Mouse (Mus musculus): ENCODE results near the gene Ccdc28a. TPM values are rescaled to one million over a fixed set of nuclear protein-coding genes. Genes with fewer than 3 reads are reported as not detected.

Gene Ccdc28a
- polyA plus RNA-seq, 1 experiment from 2014 or later, result 8.9 TPM

DNA sequence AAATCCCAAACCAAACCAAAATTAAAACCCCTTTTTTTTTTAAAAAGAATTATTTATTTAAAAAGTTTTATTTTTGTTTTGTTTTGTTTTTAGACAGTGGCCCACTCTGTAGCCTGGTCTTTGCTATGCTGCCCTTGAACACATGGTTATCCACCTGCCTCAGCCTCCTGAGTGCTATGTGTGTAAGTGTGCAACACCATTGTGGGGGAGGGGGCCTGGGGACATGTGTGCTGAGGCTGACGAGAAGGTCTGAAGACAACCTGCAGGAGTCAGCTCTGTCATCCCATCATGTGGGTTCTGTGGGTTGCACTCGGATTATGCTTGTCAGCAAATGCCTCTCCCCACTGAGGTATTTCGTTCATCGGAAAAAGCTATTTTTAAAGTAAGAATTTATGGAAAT lies 45.3 kb downstream of the Ccdc28a start:
- peaks cover 6% of the 10 kb centered on the region; the same call in 1 of the 2 replicates for H3K4me1 ChIP-seq (ENCODE audit: control insufficient read depth, insufficient read depth, low read length)
- H3K27ac ChIP-seq (ENCODE audit: low read depth, low read length), result no peak overlapping the region
- H3K9me3 ChIP-seq (replicated peaks; ENCODE audit: control insufficient read depth, low read length), result no peaks in the 10 kb centered on the region
- no peaks in the 10 kb centered on the region for H3K36me3 ChIP-seq (ENCODE audit: control insufficient read depth, insufficient read depth, low read length)
- no peaks in the 10 kb centered on the region for H3K27me3 ChIP-seq (ENCODE audit: control insufficient read depth, insufficient read depth, low read length)
- WGBS (ENCODE audit: insufficient replicate concordance), result 61% methylated on average over 4 of the region's 4 CpGs
- no peak overlapping the region for H3K4me3 ChIP-seq (ENCODE audit: low read depth, low read length)
- no peak overlapping the region for H3K4me2 ChIP-seq
- ATAC-seq (replicated peaks; ENCODE audit: insufficient number of reproducible peaks, low FRiP score, low TSS enrichment), result no peak
- no peak overlapping the region for H3K9ac ChIP-seq (ENCODE audit: low read depth, low read length)

DNA sequence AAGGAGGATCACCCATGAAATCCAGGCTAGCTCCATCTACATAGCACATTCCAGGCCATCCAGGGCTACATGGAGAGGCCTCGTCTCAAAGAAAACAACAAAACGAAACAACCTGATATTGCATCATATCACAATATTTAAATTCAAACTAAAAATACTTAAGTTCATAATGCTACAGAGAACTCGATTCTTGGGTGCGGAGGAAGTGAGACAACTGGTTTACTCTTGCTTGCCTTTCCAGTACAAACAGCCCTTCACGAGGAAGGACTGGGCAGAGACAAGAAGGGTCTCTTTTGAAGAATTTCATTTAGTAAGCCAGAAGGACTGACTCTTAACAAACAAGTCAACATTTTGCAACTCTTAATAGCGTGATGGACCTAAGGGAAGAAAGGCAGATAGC lies 46.2 kb downstream of the Ccdc28a start:
- no peak overlapping the region for H3K4me2 ChIP-seq
- H3K9me3 ChIP-seq (replicated peaks; ENCODE audit: control insufficient read depth, low read length), result no peaks in the 10 kb centered on the region
- H3K4me1 ChIP-seq (ENCODE audit: control insufficient read depth, insufficient read depth, low read length), result peaks cover 6% of the 10 kb centered on the region; the same call in 1 of the 2 replicates
- 62% methylated on average over 6 of the region's 6 CpGs for WGBS (ENCODE audit: insufficient replicate concordance)
- no peaks in the 10 kb centered on the region for H3K36me3 ChIP-seq (ENCODE audit: control insufficient read depth, insufficient read depth, low read length)
- H3K9ac ChIP-seq (ENCODE audit: low read depth, low read length), result no peak overlapping the region
- H3K4me3 ChIP-seq (ENCODE audit: low read depth, low read length), result no peak overlapping the region
- H3K27me3 ChIP-seq (ENCODE audit: control insufficient read depth, insufficient read depth, low read length), result no peaks in the 10 kb centered on the region
- no peak for ATAC-seq (replicated peaks; ENCODE audit: insufficient number of reproducible peaks, low FRiP score, low TSS enrichment)
- H3K27ac ChIP-seq (ENCODE audit: low read depth, low read length), result no peak overlapping the region

DNA sequence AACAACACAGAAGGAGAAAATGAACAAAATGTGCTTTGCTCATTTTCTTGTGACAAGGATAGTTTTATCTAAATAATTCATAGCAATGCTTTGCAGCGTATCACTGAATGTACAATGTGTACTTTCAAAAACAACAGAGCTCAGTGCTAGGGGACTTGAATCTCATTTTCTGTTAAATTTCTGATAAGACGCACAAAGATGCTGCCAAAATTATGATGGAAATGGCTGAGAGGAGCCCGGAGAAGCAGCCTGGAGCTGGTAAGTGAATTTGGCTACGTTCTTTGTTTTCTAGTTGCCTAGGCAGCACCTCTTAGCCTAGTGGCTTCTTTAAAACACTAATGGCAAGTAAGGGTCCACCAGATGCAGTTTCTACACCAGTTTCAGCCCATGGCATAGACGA lies 52.6 kb downstream of the Ccdc28a start:
- no peak overlapping the region for H3K9ac ChIP-seq (ENCODE audit: low read depth, low read length)
- H3K4me2 ChIP-seq, result no peak overlapping the region
- ATAC-seq (replicated peaks; ENCODE audit: insufficient number of reproducible peaks, low FRiP score, low TSS enrichment), result no peak
- no peaks in the 10 kb centered on the region for H3K4me1 ChIP-seq (ENCODE audit: control insufficient read depth, insufficient read depth, low read length)
- no peaks in the 10 kb centered on the region for H3K27me3 ChIP-seq (ENCODE audit: control insufficient read depth, insufficient read depth, low read length)
- no peak overlapping the region for H3K4me3 ChIP-seq (ENCODE audit: low read depth, low read length)
- no peak overlapping the region for H3K27ac ChIP-seq (ENCODE audit: low read depth, low read length)
- no peaks in the 10 kb centered on the region for H3K9me3 ChIP-seq (replicated peaks; ENCODE audit: control insufficient read depth, low read length)
- 81% methylated on average over 5 of the region's 5 CpGs for WGBS (ENCODE audit: insufficient replicate concordance)
- H3K36me3 ChIP-seq (ENCODE audit: control insufficient read depth, insufficient read depth, low read length), result no peaks in the 10 kb centered on the region

DNA sequence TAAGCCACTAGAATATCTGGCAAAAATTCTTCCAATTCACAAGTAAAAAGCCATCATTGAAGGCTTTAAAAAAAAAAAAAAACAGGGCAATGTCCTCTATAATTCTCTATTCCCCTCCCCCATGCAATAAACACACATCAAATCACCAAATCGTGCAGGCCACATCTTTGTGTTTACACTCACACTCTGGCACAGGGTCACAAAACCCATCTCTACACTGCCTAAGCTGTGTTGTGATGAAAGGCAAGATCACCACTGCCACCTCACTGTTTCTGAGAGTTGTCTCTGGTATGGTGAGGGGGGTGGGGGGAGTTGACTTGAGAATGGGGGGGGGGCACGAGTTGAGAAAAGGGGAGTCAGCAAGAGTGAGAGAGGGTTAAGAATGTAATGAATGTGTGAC lies 57.5 kb downstream of the Ccdc28a start:
- Histone ChIP-seq H3K27ac (ENCODE audit: low read depth, low read length) (no peak overlapping the region), H3K4me3 (ENCODE audit: low read depth, low read length) (no peak overlapping the region), H3K36me3 (ENCODE audit: control insufficient read depth, insufficient read depth, low read length) (no peaks in the 10 kb centered on the region), H3K27me3 (ENCODE audit: control insufficient read depth, insufficient read depth, low read length) (no peaks in the 10 kb centered on the region), H3K4me1 (ENCODE audit: control insufficient read depth, insufficient read depth, low read length) (no peaks in the 10 kb centered on the region), H3K4me2 (no peak overlapping the region), H3K9ac (ENCODE audit: low read depth, low read length) (no peak overlapping the region), H3K9me3 (replicated peaks; ENCODE audit: control insufficient read depth, low read length) (no peaks in the 10 kb centered on the region)
- ATAC-seq (replicated peaks; ENCODE audit: insufficient number of reproducible peaks, low FRiP score, low TSS enrichment), result no peak
- 70% methylated on average over 2 of the region's 2 CpGs for WGBS (ENCODE audit: insufficient replicate concordance)

DNA sequence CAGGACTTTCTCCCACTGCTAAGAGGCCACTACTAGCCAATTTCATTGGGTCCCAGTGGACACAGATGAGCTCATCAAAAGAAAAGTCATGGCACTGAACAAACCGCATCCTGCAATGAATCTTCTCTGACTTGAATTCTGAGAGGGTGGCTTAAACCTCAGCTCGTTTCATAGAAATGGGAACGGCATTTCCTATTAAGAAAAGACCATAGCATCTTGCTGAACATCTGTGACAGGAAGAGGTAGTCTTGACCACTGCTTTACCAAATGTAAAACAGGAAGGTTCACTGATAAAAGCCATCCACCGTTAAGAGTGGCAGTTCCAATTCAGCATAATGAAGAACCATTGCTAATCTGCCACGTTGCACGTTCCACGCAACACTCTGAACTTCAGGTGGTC lies 58.1 kb downstream of the Ccdc28a start:
- no peak for ATAC-seq (replicated peaks; ENCODE audit: insufficient number of reproducible peaks, low FRiP score, low TSS enrichment)
- H3K36me3 ChIP-seq (ENCODE audit: control insufficient read depth, insufficient read depth, low read length), result no peaks in the 10 kb centered on the region
- WGBS (ENCODE audit: insufficient replicate concordance), result 83% methylated on average over 7 of the region's 7 CpGs
- H3K27ac ChIP-seq (ENCODE audit: low read depth, low read length), result no peak overlapping the region
- no peaks in the 10 kb centered on the region for H3K4me1 ChIP-seq (ENCODE audit: control insufficient read depth, insufficient read depth, low read length)
- H3K9me3 ChIP-seq (replicated peaks; ENCODE audit: control insufficient read depth, low read length), result no peaks in the 10 kb centered on the region
- no peaks in the 10 kb centered on the region for H3K27me3 ChIP-seq (ENCODE audit: control insufficient read depth, insufficient read depth, low read length)
- no peak overlapping the region for H3K4me2 ChIP-seq
- H3K4me3 ChIP-seq (ENCODE audit: low read depth, low read length), result no peak overlapping the region
- no peak overlapping the region for H3K9ac ChIP-seq (ENCODE audit: low read depth, low read length)

DNA sequence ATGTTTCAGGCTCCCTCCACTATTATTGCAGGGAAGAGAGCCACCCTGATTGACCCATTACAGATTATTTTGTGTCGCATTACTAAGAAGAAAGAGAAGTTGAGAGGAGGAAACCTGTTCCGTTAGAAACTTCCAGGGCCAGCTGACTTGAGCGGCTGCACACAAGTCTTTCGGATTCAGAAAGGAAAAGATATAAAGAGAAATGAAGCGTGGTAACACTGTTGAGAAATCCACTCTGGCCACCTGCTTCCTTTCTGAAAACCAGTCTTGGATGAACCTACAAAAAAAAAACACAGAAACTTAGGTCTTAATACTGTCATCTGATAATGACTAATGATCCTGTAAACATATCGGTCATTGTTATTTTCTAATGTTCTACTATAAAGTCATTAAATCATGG lies 59.7 kb downstream of the Ccdc28a start:
- Histone ChIP-seq H3K4me3 (ENCODE audit: low read depth, low read length) (no peak overlapping the region), H3K4me1 (ENCODE audit: control insufficient read depth, insufficient read depth, low read length) (no peaks in the 10 kb centered on the region), H3K9ac (ENCODE audit: low read depth, low read length) (no peak overlapping the region), H3K4me2 (no peak overlapping the region), H3K36me3 (ENCODE audit: control insufficient read depth, insufficient read depth, low read length) (no peaks in the 10 kb centered on the region), H3K27ac (ENCODE audit: low read depth, low read length) (no peak overlapping the region), H3K9me3 (replicated peaks; ENCODE audit: control insufficient read depth, low read length) (no peaks in the 10 kb centered on the region), H3K27me3 (ENCODE audit: control insufficient read depth, insufficient read depth, low read length) (no peaks in the 10 kb centered on the region)
- 87% methylated on average over 6 of the region's 6 CpGs for WGBS (ENCODE audit: insufficient replicate concordance)
- no peak for ATAC-seq (replicated peaks; ENCODE audit: insufficient number of reproducible peaks, low FRiP score, low TSS enrichment)

Other genes starting within 250 kb of the Ccdc28a start
- 210 and 221 TPM in 2 replicates for gene Abracl, start 211.7 kb downstream of the Ccdc28a start, polyA plus RNA-seq (2014; fragmentation: Nextera tagmentation; extraction: Ambion mirVana)
- gene Reps1, start 179.1 kb downstream of the Ccdc28a start, polyA plus RNA-seq (2014; fragmentation: Nextera tagmentation; extraction: Ambion mirVana), result 20.3 and 20.8 TPM in 2 replicates
- gene Ect2l, start 24.1 kb downstream of the Ccdc28a start, polyA plus RNA-seq (2014; fragmentation: Nextera tagmentation; extraction: Ambion mirVana), result 0.44 TPM in 1 of 2 replicates, not detected in the other
- gene Nhsl1, start 84.0 kb upstream of the Ccdc28a start, polyA plus RNA-seq (2014; fragmentation: Nextera tagmentation; extraction: Ambion mirVana), result 13.6 and 15.0 TPM in 2 replicates

Data from heart, embryonic 11.5 days (tissue).